Mouse (Mus musculus) forebrain, embryonic 14.5 days (tissue): Measurements from ENCODE around the gene Pnpla7. TPM values are rescaled to one million over a fixed set of nuclear protein-coding genes. Genes with fewer than 3 reads are reported as not detected.

Experiments used
- ATAC-seq: fragments of 200-750 bp; cut with Nextera tagmentation; 2 replicates; pipeline ENCODE4 v1.8.0; 2017; ENCODE audit warnings: mild to moderate bottlenecking, moderate library complexity
- DNase-seq: peaks from one replicate; pipeline ENCODE4 v3.0.0-alpha.2; 2015; ENCODE audit warnings: low spot score
- H3K27ac ChIP-seq: fragments of 300-500 bp; sonication (generic); 2 replicates; pipeline ENCODE4 v1.5.1; 2014; ENCODE audit warnings: low read depth, mild to moderate bottlenecking, control low read depth, low read length, moderate library complexity
- H3K27me3 ChIP-seq: fragments of 300-500 bp; sonication (generic); replicated peaks from 2 replicates; pipeline ENCODE4 v1.6.1; 2014; ENCODE audit warnings: low read length, control low read depth, mixed read lengths; ENCODE audit not compliant: control insufficient read depth, insufficient read depth
- H3K36me3 ChIP-seq: fragments of 300-500 bp; sonication (generic); 2 replicates; pipeline ENCODE4 v1.6.1; 2014; ENCODE audit warnings: low read length, control low read depth; ENCODE audit not compliant: control insufficient read depth, insufficient read depth
- H3K4me1 ChIP-seq: fragments of 300-500 bp; sonication (generic); 2 replicates; pipeline ENCODE4 v1.6.1; 2014; ENCODE audit warnings: antibody characterized with exemption, low read length, control low read depth; ENCODE audit not compliant: control insufficient read depth, insufficient read depth
- H3K4me2 ChIP-seq: fragments of 300-500 bp; sonication (generic); 2 replicates; pipeline ENCODE4 v1.6.1; 2014; ENCODE audit warnings: mild to moderate bottlenecking, control low read depth, low read length
- H3K4me3 ChIP-seq: fragments of 300-500 bp; sonication (generic); 2 replicates; pipeline ENCODE4 v1.5.1; 2014; ENCODE audit warnings: low read depth, low read length, control low read depth
- H3K9ac ChIP-seq: fragments of 300-500 bp; sonication (generic); 2 replicates; pipeline ENCODE4 v1.6.1; 2014; ENCODE audit warnings: mild to moderate bottlenecking, low read length, control low read depth, moderate library complexity
- H3K9me3 ChIP-seq: fragments of 300-500 bp; sonication (generic); replicated peaks from 2 replicates; pipeline ENCODE4 v1.6.1; 2016; ENCODE audit warnings: low read length, control low read depth, mixed read lengths; ENCODE audit not compliant: control insufficient read depth
- WGBS: fragments of 180-500 bp; shearing (Covaris S2); extraction: QIAGEN DNeasy Blood & Tissue Kit; methylation state at CpG from one replicate; pipeline ENCODE4 v1.1.7; 2014; 5-methylcytosine and 5-hydroxymethylcytosine counted together
- polyA plus RNA-seq: library from polyadenylated mRNA; unstranded; fragments of >200 nt; fragmentation: Nextera tagmentation; extraction: Ambion mirVana; gene quantifications from 2 replicates; pipeline ENCODE4 v1.2.1, GENCODE M21; 2014

The Pnpla7 gene
- polyA plus RNA-seq, 1 experiment from 2014 or later, result 2.8 TPM

GRCm38 (mm10) chr2:25054221-25055067, 78.6 kb downstream of the Pnpla7 start, which contains the start of gene Nsmf:
Gene Nsmf (plus strand): TSS chr2:25054355.
- ATAC-seq (peak; percentile 87), DNase-seq (peak; percentile 91)
- Histone ChIP-seq H3K4me1 (peaks cover 11% of the 10 kb centered on the region), H3K9me3 (no peaks in the 10 kb centered on the region), H3K9ac (peak within 1 kb of the TSS; percentile 86), H3K27ac (peak within 1 kb of the TSS; percentile 64), H3K27me3 (no peaks in the 10 kb centered on the region), H3K4me3 (peak within 1 kb of the TSS; percentile 80), H3K36me3 (peaks cover 29% of the 10 kb centered on the region), H3K4me2 (peak within 1 kb of the TSS; percentile 84)
- WGBS, result 5% methylated on average over 47 of the region's 47 CpGs

- peaks cover 35% of the 10 kb centered on the region for H3K36me3 ChIP-seq
- H3K4me3 ChIP-seq, result peak overlapping the region; percentile 80
- peak overlapping the region; percentile 84 for H3K4me2 ChIP-seq
- peak overlapping the region; percentile 86 for H3K9ac ChIP-seq
- H3K27me3 ChIP-seq, result no peaks in the 10 kb centered on the region
- H3K27ac ChIP-seq, result peak overlapping the region; percentile 64
- 13% methylated on average over 2 of the region's 2 CpGs for WGBS
- peaks cover 11% of the 10 kb centered on the region for H3K4me1 ChIP-seq
- peak; percentile 61 for ATAC-seq
- no peaks in the 10 kb centered on the region for H3K9me3 ChIP-seq
- peak; percentile 79 for DNase-seq
Observed at GRCm38 (mm10) chr2:25055068-25055405, 79.2 kb downstream of the Pnpla7 start.

DNA sequence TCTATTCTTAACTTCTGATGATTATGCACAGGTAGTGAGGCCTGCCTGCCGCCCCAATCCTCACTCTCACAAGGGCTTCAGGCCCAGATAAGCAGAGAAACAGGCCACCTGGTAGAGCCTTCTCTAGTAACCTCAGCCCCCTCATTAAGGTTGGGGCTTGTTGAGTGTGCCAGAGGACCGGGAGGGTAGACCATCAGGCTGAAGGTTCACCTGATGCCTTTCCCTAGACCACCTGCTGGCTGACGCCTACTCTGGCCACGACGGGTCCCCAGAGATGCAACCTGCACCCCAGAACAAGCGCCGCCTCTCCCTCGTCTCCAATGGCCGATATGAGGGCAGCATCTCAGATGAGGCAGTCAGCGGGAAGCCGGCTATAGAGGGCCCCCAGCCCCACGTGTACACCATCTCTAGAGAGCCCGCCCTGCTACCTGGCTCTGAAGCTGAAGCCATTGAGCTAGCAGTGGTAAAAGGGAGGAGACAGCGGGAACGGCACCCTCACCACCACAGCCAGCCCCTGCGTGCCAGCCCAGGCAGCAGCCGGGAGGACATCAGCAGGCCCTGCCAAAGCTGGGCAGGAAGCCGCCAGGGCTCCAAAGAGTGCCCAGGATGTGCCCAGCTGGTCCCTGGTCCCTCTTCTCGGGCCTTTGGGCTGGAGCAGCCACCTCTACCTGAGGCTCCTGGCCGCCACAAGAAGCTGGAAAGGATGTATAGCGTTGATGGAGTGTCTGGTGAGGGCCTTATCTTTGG, 79.7 kb downstream of the Pnpla7 start:
- WGBS, result 81% methylated on average over 21 of the region's 21 CpGs
- Histone ChIP-seq H3K4me1 (peaks cover 11% of the 10 kb centered on the region), H3K36me3 (peaks cover 40% of the 10 kb centered on the region), H3K27ac (peak overlapping the region; percentile 64; the same call in 1 of the 2 replicates), H3K27me3 (no peaks in the 10 kb centered on the region), H3K9me3 (no peaks in the 10 kb centered on the region), H3K4me3 (peak overlapping the region; percentile 80), H3K4me2 (peak overlapping the region; percentile 84), H3K9ac (peak overlapping the region; percentile 86)
- ATAC-seq, result no peak
- no peak for DNase-seq

DNA sequence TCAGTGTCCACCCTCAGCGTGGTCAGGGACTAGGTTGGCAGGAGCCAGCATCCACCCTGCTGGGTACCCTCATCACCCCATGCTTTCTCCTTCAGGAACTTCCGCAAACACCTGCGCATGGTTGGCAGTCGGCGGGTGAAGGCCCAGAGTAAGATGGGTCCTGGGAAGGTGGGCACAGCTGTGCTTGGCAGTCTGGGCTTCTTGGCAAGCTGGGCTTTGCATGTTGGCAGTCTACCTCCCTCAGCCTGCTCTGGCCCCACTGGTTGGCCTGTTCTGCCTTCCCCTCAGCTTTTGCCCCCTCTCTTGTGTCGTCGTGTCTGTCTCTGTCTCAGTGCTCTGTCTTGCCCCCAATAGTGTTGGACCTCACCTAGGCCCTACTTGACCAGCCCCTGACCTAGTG, 83.1 kb downstream of the Pnpla7 start:
- Histone ChIP-seq H3K27me3 (no peaks in the 10 kb centered on the region), H3K4me3 (no peak overlapping the region), H3K4me1 (peaks cover 11% of the 10 kb centered on the region), H3K9ac (no peak overlapping the region), H3K4me2 (no peak overlapping the region), H3K27ac (no peak overlapping the region), H3K9me3 (no peaks in the 10 kb centered on the region), H3K36me3 (peaks cover 58% of the 10 kb centered on the region)
- WGBS, result 89% methylated on average over 7 of the region's 7 CpGs
- DNase-seq, result no peak
- ATAC-seq, result no peak

DNA sequence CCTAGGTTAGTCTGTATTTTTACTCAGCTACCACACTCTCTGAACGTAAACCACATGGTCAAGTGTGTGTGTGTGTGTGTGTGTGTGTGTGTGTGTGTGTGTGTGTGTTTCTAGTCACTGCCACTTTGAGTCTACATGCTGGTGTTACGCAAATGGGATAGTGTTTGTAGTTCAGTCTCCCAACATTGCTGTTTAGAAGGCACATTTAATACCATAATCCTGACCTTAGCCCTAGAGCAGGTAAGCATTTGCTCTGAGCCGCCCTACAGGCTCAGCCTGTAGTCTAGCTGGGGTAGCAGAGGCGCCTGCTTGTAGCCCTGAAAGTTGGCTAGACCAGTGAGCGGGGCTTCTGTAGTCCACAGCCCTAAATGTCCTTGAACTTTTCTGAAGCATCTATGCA, 87.7 kb downstream of the Pnpla7 start:
- 98% methylated on average over 5 of the region's 5 CpGs for WGBS
- Histone ChIP-seq H3K4me1 (no peaks in the 10 kb centered on the region), H3K27ac (no peak overlapping the region), H3K9ac (no peak overlapping the region), H3K9me3 (no peaks in the 10 kb centered on the region), H3K4me2 (no peak overlapping the region), H3K4me3 (no peak overlapping the region), H3K36me3 (peaks cover 37% of the 10 kb centered on the region), H3K27me3 (no peaks in the 10 kb centered on the region)
- no peak for ATAC-seq
- no peak for DNase-seq

GRCm38 (mm10) chr2:25064285-25064684, 88.5 kb downstream of the Pnpla7 start:
- 95% methylated on average over 1 of the region's 1 CpGs for WGBS
- no peak for DNase-seq
- no peak overlapping the region for H3K4me2 ChIP-seq
- no peaks in the 10 kb centered on the region for H3K9me3 ChIP-seq
- H3K4me1 ChIP-seq, result no peaks in the 10 kb centered on the region
- H3K27ac ChIP-seq, result no peak overlapping the region
- H3K9ac ChIP-seq, result no peak overlapping the region
- H3K36me3 ChIP-seq, result peaks cover 31% of the 10 kb centered on the region
- H3K27me3 ChIP-seq, result no peaks in the 10 kb centered on the region
- ATAC-seq, result no peak
- H3K4me3 ChIP-seq, result no peak overlapping the region

GRCm38 (mm10) chr2:25065537-25065936, 89.7 kb downstream of the Pnpla7 start:
- no peaks in the 10 kb centered on the region for H3K9me3 ChIP-seq
- no peaks in the 10 kb centered on the region for H3K4me1 ChIP-seq
- ATAC-seq (no peak), DNase-seq (no peak)
- no peak overlapping the region for H3K27ac ChIP-seq
- no peaks in the 10 kb centered on the region for H3K27me3 ChIP-seq
- peaks cover 19% of the 10 kb centered on the region for H3K36me3 ChIP-seq
- H3K9ac ChIP-seq, result no peak overlapping the region
- H3K4me3 ChIP-seq, result no peak overlapping the region
- H3K4me2 ChIP-seq, result no peak overlapping the region

DNA sequence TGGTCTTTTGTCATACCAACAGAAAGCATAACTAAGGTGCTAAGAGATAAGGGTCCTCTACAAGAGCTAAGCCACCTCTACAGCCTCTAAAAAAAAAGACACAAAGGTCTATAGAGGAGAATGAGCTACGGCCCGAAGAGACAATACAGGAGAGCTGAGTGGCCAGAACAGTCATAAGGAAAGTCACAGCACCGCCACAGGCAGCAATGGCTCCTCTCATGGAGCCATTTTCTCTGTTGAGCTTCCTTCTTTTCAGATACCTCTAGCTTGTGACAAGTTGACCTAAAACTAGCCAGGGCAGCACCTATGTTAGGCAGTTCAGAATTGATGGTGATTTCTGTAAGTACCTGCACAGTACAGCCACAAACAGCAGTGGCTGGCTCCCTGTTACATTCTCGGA, 90.7 kb downstream of the Pnpla7 start:
- no peak overlapping the region for H3K27ac ChIP-seq
- H3K9me3 ChIP-seq, result no peaks in the 10 kb centered on the region
- H3K4me2 ChIP-seq, result no peak overlapping the region
- H3K9ac ChIP-seq, result no peak overlapping the region
- no peak overlapping the region for H3K4me3 ChIP-seq
- H3K36me3 ChIP-seq, result peaks cover 9% of the 10 kb centered on the region
- 74% methylated on average over 4 of the region's 4 CpGs for WGBS
- ATAC-seq (no peak), DNase-seq (no peak)
- H3K4me1 ChIP-seq, result no peaks in the 10 kb centered on the region
- no peaks in the 10 kb centered on the region for H3K27me3 ChIP-seq

GRCm38 (mm10) chr2:25069537-25069936, 93.7 kb downstream of the Pnpla7 start:
- Histone ChIP-seq H3K4me1 (no peaks in the 10 kb centered on the region), H3K27me3 (no peaks in the 10 kb centered on the region), H3K36me3 (no peaks in the 10 kb centered on the region), H3K4me2 (no peak overlapping the region), H3K9me3 (no peaks in the 10 kb centered on the region), H3K9ac (no peak overlapping the region), H3K4me3 (no peak overlapping the region), H3K27ac (no peak overlapping the region)
- no peak for ATAC-seq
- no peak for DNase-seq
- 64% methylated on average over 4 of the region's 4 CpGs for WGBS
